Comparison of ENCODE assay signal across 15 mouse cellular contexts in genomic region chr14:103078006-103078912, GRCm38 (mm10). TPM values are rescaled to one million over a fixed set of nuclear protein-coding genes. Genes with fewer than 3 reads are reported as not detected.
A peak's percentile ranks its signal among the peaks of the same experiment; 100 is the strongest.
DNase-seq lines count a peak whose midpoint lies in the region; ATAC-seq and TF ChIP-seq lines count a peak whose summit lies in the region.
"Had no signal": no experiment of that assay in that cellular context is flagged by ENCODE, and none has a peak within 500 bp of the region (broad histone marks: within the 10 kb centered on the region; RNA-seq: fewer than 3 reads in every experiment).

No protein-coding gene starts in this region.

- TF ChIP-seq CTCF in intestine, postnatal 0 days (IDR thresholded peaks at IDR 0.05; ENCODE audit: low read depth) = no peak
- no peak for TF ChIP-seq CTCF in ES-Bruce4 (IDR thresholded peaks at IDR 0.05; ENCODE audit: low read depth, low read length)

- no peaks in the 10 kb centered on the region for H3K9me3 ChIP-seq in intestine, postnatal 0 days (ENCODE audit: control insufficient read depth)
- no peaks in the 10 kb centered on the region for H3K9me3 ChIP-seq in intestine, embryonic 16.5 days (ENCODE audit: control insufficient read depth, low read length)
- no peaks in the 10 kb centered on the region for H3K9me3 ChIP-seq in ES-Bruce4 (replicated peaks; ENCODE audit: control insufficient read depth, insufficient read depth, low read length, poor library complexity, severe bottlenecking)
- no peaks in the 10 kb centered on the region for H3K9me3 ChIP-seq in midbrain, embryonic 14.5 days (ENCODE audit: control insufficient read depth, low read length)
- H3K9me3 ChIP-seq: liver, embryonic 15.5 days; megakaryocyte, embryonic 14.5 days had no signal

- no peak overlapping the region for H3K9ac ChIP-seq in intestine, postnatal 0 days (ENCODE audit: low read depth, low read length)
- no peak overlapping the region for H3K9ac ChIP-seq in intestine, embryonic 16.5 days (ENCODE audit: low read depth, low read length)
- no peak overlapping the region for H3K9ac ChIP-seq in ES-Bruce4 (ENCODE audit: low read depth, poor library complexity, severe bottlenecking)
- H3K9ac ChIP-seq in midbrain, embryonic 14.5 days (replicated peaks; ENCODE audit: low read length) = no peak overlapping the region
- H3K9ac ChIP-seq: liver, embryonic 15.5 days had no signal

- DNase-seq in cerebellum, postnatal 4 days (ENCODE audit: low spot score in 2 of 2) = no peak
- DNase-seq in cerebellum, postnatal 36 days = peak; percentile 25 to 37
- DNase-seq in midbrain, embryonic 14.5 days = no peak
- no peak for DNase-seq in right cerebral cortex, postnatal 25 days
- DNase-seq: adrenal gland, postnatal 10 days; heart, postnatal 14 days; kidney, postnatal 4 days; right cerebral cortex, postnatal 4 days had no signal

- peak; percentile 66 for ATAC-seq in cerebellum, adult (ENCODE audit: insufficient number of reproducible peaks, low FRiP score, low TSS enrichment)
- ATAC-seq in intestine, postnatal 0 days = 0 out of 2 replicates have a peak, but pooled peaks have one; percentile 44
- ATAC-seq in intestine, embryonic 16.5 days = no peak
- no peak for ATAC-seq in midbrain, embryonic 14.5 days (ENCODE audit: low FRiP score, low TSS enrichment)

- H3K27me3 ChIP-seq in intestine, postnatal 0 days (replicated peaks; ENCODE audit: control insufficient read depth, insufficient read depth, low read length) = no peaks in the 10 kb centered on the region
- H3K27me3 ChIP-seq in intestine, embryonic 16.5 days (replicated peaks; ENCODE audit: control insufficient read depth, insufficient read depth, low read length) = no peaks in the 10 kb centered on the region
- H3K27me3 ChIP-seq in ES-Bruce4 (ENCODE audit: control insufficient read depth, insufficient read depth, low read length, poor library complexity, severe bottlenecking) = no peaks in the 10 kb centered on the region
- H3K27me3 ChIP-seq in midbrain, embryonic 14.5 days (ENCODE audit: control insufficient read depth, insufficient read depth, low read length) = no peaks in the 10 kb centered on the region
- H3K27me3 ChIP-seq: liver, embryonic 15.5 days had no signal

- no peak overlapping the region for H3K4me3 ChIP-seq in intestine, postnatal 0 days (ENCODE audit: low read depth, low read length)
- no peak overlapping the region for H3K4me3 ChIP-seq in intestine, embryonic 16.5 days (ENCODE audit: low read length)
- no peak overlapping the region for H3K4me3 ChIP-seq in ES-Bruce4 (ENCODE audit: low read depth, low read length)
- H3K4me3 ChIP-seq in midbrain, embryonic 14.5 days (replicated peaks; ENCODE audit: low read depth, low read length) = no peak overlapping the region
- H3K4me3 ChIP-seq: liver, embryonic 15.5 days; megakaryocyte, embryonic 14.5 days; myocyte had no signal

- TF ChIP-seq EP300 in ES-Bruce4 (IDR thresholded peaks at IDR 0.05; ENCODE audit: insufficient read depth, low read depth, low read length) = no peak

- 80% methylated on average over 16 of the region's 16 CpGs for WGBS in intestine, postnatal 0 days
- WGBS in intestine, embryonic 16.5 days = 85% methylated on average over 16 of the region's 16 CpGs
- 86% methylated on average over 16 of the region's 16 CpGs for WGBS in midbrain, embryonic 14.5 days

- peaks cover 45% of the 10 kb centered on the region for H3K36me3 ChIP-seq in intestine, postnatal 0 days (ENCODE audit: control insufficient read depth, insufficient read depth)
- H3K36me3 ChIP-seq in intestine, embryonic 16.5 days (ENCODE audit: control insufficient read depth, insufficient read depth, low read length) = peaks cover 13% of the 10 kb centered on the region; the same call in 1 of the 2 replicates
- peaks cover 21% of the 10 kb centered on the region for H3K36me3 ChIP-seq in ES-Bruce4 (ENCODE audit: control insufficient read depth, insufficient read depth, low read length, poor library complexity, severe bottlenecking)
- peaks cover 31% of the 10 kb centered on the region for H3K36me3 ChIP-seq in midbrain, embryonic 14.5 days (ENCODE audit: control insufficient read depth, insufficient read depth, low read length)

- no peak overlapping the region; the same call in 1 of the 2 replicates for H3K4me2 ChIP-seq in intestine, postnatal 0 days (replicated peaks; ENCODE audit: low read depth)
- no peak overlapping the region for H3K4me2 ChIP-seq in intestine, embryonic 16.5 days (ENCODE audit: low read depth, low read length)
- H3K4me2 ChIP-seq in midbrain, embryonic 14.5 days (ENCODE audit: low read length) = no peak overlapping the region
- H3K4me2 ChIP-seq: liver, embryonic 15.5 days had no signal

- H3K4me1 ChIP-seq in intestine, postnatal 0 days (replicated peaks; ENCODE audit: control insufficient read depth, insufficient read depth, low read length) = no peaks in the 10 kb centered on the region
- H3K4me1 ChIP-seq in intestine, embryonic 16.5 days (ENCODE audit: control insufficient read depth, insufficient read depth, low read length) = no peaks in the 10 kb centered on the region
- no peaks in the 10 kb centered on the region for H3K4me1 ChIP-seq in ES-Bruce4 (ENCODE audit: control insufficient read depth, insufficient read depth, low read length)
- H3K4me1 ChIP-seq in midbrain, embryonic 14.5 days (ENCODE audit: control insufficient read depth, insufficient read depth, low read length) = no peaks in the 10 kb centered on the region

- no peak overlapping the region for H3K27ac ChIP-seq in intestine, postnatal 0 days (ENCODE audit: low read depth, low read length)
- no peak overlapping the region for H3K27ac ChIP-seq in intestine, embryonic 16.5 days (ENCODE audit: low read length)
- 0 out of 2 replicates have a peak overlapping the region, but pooled peaks have one; percentile 2 for H3K27ac ChIP-seq in ES-Bruce4 (ENCODE audit: insufficient read depth, low read length)
- H3K27ac ChIP-seq in midbrain, embryonic 14.5 days (replicated peaks; ENCODE audit: low read depth, low read length) = no peak overlapping the region
- H3K27ac ChIP-seq: liver, embryonic 15.5 days had no signal

- no peak for TF ChIP-seq POLR2A in ES-Bruce4 (IDR thresholded peaks at IDR 0.05; ENCODE audit: insufficient read depth, low read length)

RNA-seq across cellular contexts. Expression of gene Cln5, which starts 8.2 kb away (rescaled TPM):
- 15.7 and 17.1 TPM in 2 replicates for polyA plus RNA-seq in intestine, postnatal 0 days (2015; fragmentation: Nextera tagmentation; extraction: Ambion mirVana)
- 27.2 and 28.3 TPM in 2 replicates for polyA plus RNA-seq in intestine, embryonic 16.5 days (2015; fragmentation: Nextera tagmentation; extraction: Ambion mirVana)
- polyA plus RNA-seq in ES-Bruce4 (2011; ENCODE audit: insufficient read depth, insufficient read length, low read depth, missing spikeins) = 36.3 and 38.7 TPM in 2 replicates
- polyA plus RNA-seq in midbrain, embryonic 14.5 days (2014; fragmentation: Nextera tagmentation; extraction: Ambion mirVana) = 9.0 and 13.3 TPM in 2 replicates

RNA-seq across cellular contexts. Expression of gene Fbxl3, which starts 21.1 kb away (rescaled TPM):
- polyA plus RNA-seq in intestine, postnatal 0 days (2015; fragmentation: Nextera tagmentation; extraction: Ambion mirVana) = 21.7 and 22.1 TPM in 2 replicates
- polyA plus RNA-seq in intestine, embryonic 16.5 days (2015; fragmentation: Nextera tagmentation; extraction: Ambion mirVana) = 19.0 and 19.4 TPM in 2 replicates
- polyA plus RNA-seq in ES-Bruce4 (2011; ENCODE audit: insufficient read depth, insufficient read length, low read depth, missing spikeins) = 79.9 and 89.9 TPM in 2 replicates
- 30.4 and 36.2 TPM in 2 replicates for polyA plus RNA-seq in midbrain, embryonic 14.5 days (2014; fragmentation: Nextera tagmentation; extraction: Ambion mirVana)

RNA-seq across cellular contexts. Expression of gene Acod1, which starts 31.5 kb away (rescaled TPM):
- not detected in 2 replicates for polyA plus RNA-seq in intestine, postnatal 0 days (2015; fragmentation: Nextera tagmentation; extraction: Ambion mirVana)
- polyA plus RNA-seq in intestine, embryonic 16.5 days (2015; fragmentation: Nextera tagmentation; extraction: Ambion mirVana) = 0.05 TPM in 1 of 2 replicates, not detected in the other
- polyA plus RNA-seq in ES-Bruce4 (2011; ENCODE audit: insufficient read depth, insufficient read length, low read depth, missing spikeins) = not detected in 2 replicates
- polyA plus RNA-seq in midbrain, embryonic 14.5 days (2014; fragmentation: Nextera tagmentation; extraction: Ambion mirVana) = 0.24 TPM in 1 of 2 replicates, not detected in the other
- polyA plus RNA-seq: myocyte had no signal

Comparison
In these comparisons a context has a peak if more than half of its experiments do, and no peak if none do; other contexts are left out.
1. ATAC-seq: peak in cerebellum, adult (single experiment) and intestine, postnatal 0 days (single experiment); none in intestine, embryonic 16.5 days (single experiment) and midbrain, embryonic 14.5 days (single experiment).
2. DNase-seq: peak in cerebellum, postnatal 36 days (2 of 2); none in cerebellum, postnatal 4 days (0 of 2), midbrain, embryonic 14.5 days (single experiment) and right cerebral cortex, postnatal 25 days (single experiment).